Mouse (Mus musculus) ovary, adult 10 weeks (tissue): ENCODE data around the gene Cyp26a1. TPM values are rescaled to one million over a fixed set of nuclear protein-coding genes. Genes with fewer than 3 reads are reported as not detected.

Experiments used
- polyA plus RNA-seq: library from polyadenylated mRNA; stranded (reverse); fragments of 350-450 nt; fragmentation: Illumina TruSeq; extraction: RNeasy Lipid Tissue Mini Kit (QIAGEN cat#74804); gene quantifications from one replicate; pipeline ENCODE4 v1.2.3, GENCODE M21; 2014

The Cyp26a1 gene
- polyA plus RNA-seq = 7.9 TPM

GRCm38 (mm10) chr19:37697651-37698272, at the start of gene Cyp26a1:
TSS of gene Cyp26a1 (plus strand) at chr19:37697798.

GRCm38 (mm10) chr19:37685281-37685680, 12.3 kb upstream of the Cyp26a1 start, which contains the start of gene Cyp26c1:
TSS of gene Cyp26c1 (plus strand) at chr19:37685581.

Other genes starting within 250 kb of the Cyp26a1 start
- gene Exoc6, start 147.4 kb upstream of the Cyp26a1 start, polyA plus RNA-seq = 27.1 TPM
- gene Cyp26c1, start 12.2 kb upstream of the Cyp26a1 start, polyA plus RNA-seq = not detected